Mouse (Mus musculus): ENCODE data around the gene Gnat1. TPM values are rescaled to one million over a fixed set of nuclear protein-coding genes. Genes with fewer than 3 reads are reported as not detected.

The Gnat1 gene
- not detected for total RNA-seq (2023)

GRCm38 (mm10) chr9:107679501-107679900 is at the start of gene Gnat1:
Gene Gnat1, minus strand, starts transcription at chr9:107679712.

GRCm38 (mm10) chr9:107709697-107710483 is 30.4 kb upstream of the Gnat1 start, which contains the start of gene Sema3f:
Gene Sema3f, minus strand, starts transcription at chr9:107710475.

GRCm38 (mm10) chr9:107669480-107669945 is 10.0 kb downstream of the Gnat1 start, which contains the start of gene Slc38a3:
Gene Slc38a3, minus strand, starts transcription at chr9:107669530.

GRCm38 (mm10) chr9:107635279-107636028 is 44.1 kb downstream of the Gnat1 start, which contains the start of gene Gnai2:
Gene Gnai2, minus strand, starts transcription at chr9:107635367.

Other genes starting within 250 kb of the Gnat1 start
- 10 to 100 TPM; 16.3 to 17.6 TPM for gene Tmem115, start 145.8 kb downstream of the Gnat1 start, total RNA-seq (2023)
- 1 to 10 TPM; 6.7 to 7.6 TPM for gene Cyb561d2, start 137.5 kb downstream of the Gnat1 start, total RNA-seq (2023)
- 1 to 10 TPM; 8.4 to 9.3 TPM for gene Nprl2, start 137.5 kb downstream of the Gnat1 start, total RNA-seq (2023)
- gene Zmynd10, start 132.4 kb downstream of the Gnat1 start, total RNA-seq (2023): under 1 TPM in 1 of 2 experiments, not detected in 1; 0.20 TPM
- gene Rassf1, start 128.2 kb downstream of the Gnat1 start, total RNA-seq (2023): 10 to 100 TPM; 47.3 to 60.9 TPM
- gene Tusc2, start 116.5 kb downstream of the Gnat1 start, total RNA-seq (2023): 1 to 10 TPM; 6.4 to 6.9 TPM
- 1 to 10 TPM; 2.8 to 4.5 TPM for gene Hyal2, start 111.8 kb downstream of the Gnat1 start, total RNA-seq (2023)
- gene Hyal1, start 102.8 kb downstream of the Gnat1 start, total RNA-seq (2023): 1 to 10 TPM in 1 of 2 experiments, under 1 TPM in 1; 0.49 to 1.3 TPM
- 1 to 10 TPM; 9.0 to 9.1 TPM for gene Naa80, start 100.8 kb downstream of the Gnat1 start, total RNA-seq (2023)
- gene Hyal3, start 98.9 kb downstream of the Gnat1 start, total RNA-seq (2023): under 1 TPM; 0.76 to 0.88 TPM
- 10 to 100 TPM; 16.5 to 30.6 TPM for gene Ifrd2, start 92.1 kb downstream of the Gnat1 start, total RNA-seq (2023)
- 1 to 10 TPM in 1 of 2 experiments, under 1 TPM in 1; 0.86 to 1.1 TPM for gene Sema3b, start 70.5 kb downstream of the Gnat1 start, total RNA-seq (2023)
- 1,000 to 10,000 TPM; 1,195 to 1,197 TPM for gene Gnai2, start 44.3 kb downstream of the Gnat1 start, total RNA-seq (2023)
- gene Slc38a3, start 10.2 kb downstream of the Gnat1 start, total RNA-seq (2023): not detected
- under 1 TPM in 1 of 2 experiments, not detected in 1; 0.53 TPM for gene Sema3f, start 30.8 kb upstream of the Gnat1 start, total RNA-seq (2023)
- gene Rbm5, start 91.3 kb upstream of the Gnat1 start, total RNA-seq (2023): 100 to 1,000 TPM; 165 to 173 TPM
- gene Rbm6, start 193.5 kb upstream of the Gnat1 start, total RNA-seq (2023): 10 to 100 TPM; 57.7 to 60.7 TPM
- 10 to 100 TPM in 1 of 2 experiments, 1 to 10 TPM in 1; 9.4 to 11.4 TPM for gene Mon1a, start 208.4 kb upstream of the Gnat1 start, total RNA-seq (2023)
- gene Mst1r, start 227.2 kb upstream of the Gnat1 start, total RNA-seq (2023): 1 to 10 TPM; 1.1 to 3.0 TPM
- gene Actl11, start 248.8 kb upstream of the Gnat1 start, total RNA-seq (2023): not detected

Data from neutrophil, adult 59 days (primary cell).